Mouse (Mus musculus) heart, adult 11 months (tissue): ENCODE measurements at regions not wholly inside any gene's neighbourhood (a gene's known extent, or its start where the extent isn't known, plus 50 kb on each side); places are given as distances from the start of the nearest gene placed in this dataset.

Experiments
- DNase-seq: peaks from one replicate; pipeline ENCODE4 v3.0.0; 2022

- no peak for DNase-seq
Observed at GRCm38 (mm10) chr16:77684521-77684920, 82.6 kb upstream of the Gm11146 start.

- DNase-seq = no peak
Observed at GRCm38 (mm10) chr16:77679234-77679633, 77.3 kb upstream of the Gm11146 start.

- no peak for DNase-seq
Observed at GRCm38 (mm10) chr16:77676805-77677204, 74.9 kb upstream of the Gm11146 start.

- peak; percentile 36 for DNase-seq
Observed at GRCm38 (mm10) chr16:77675885-77676597, 74.1 kb upstream of the Gm11146 start.

GRCm38 (mm10) chr16:77671253-77671652 is 69.4 kb upstream of the Gm11146 start:
- DNase-seq = no peak

GRCm38 (mm10) chr16:77665781-77666180 is 63.9 kb upstream of the Gm11146 start:
- peak; percentile 28 for DNase-seq

- DNase-seq = peak; percentile 90
Observed at GRCm38 (mm10) chr16:77662107-77662518, 60.2 kb upstream of the Gm11146 start.

- peak; percentile 35 for DNase-seq
Observed at GRCm38 (mm10) chr16:77653306-77653705, 51.4 kb upstream of the Gm11146 start.
